Mouse (Mus musculus): ENCODE measurements around the gene Casp3. TPM values are rescaled to one million over a fixed set of nuclear protein-coding genes. Genes with fewer than 3 reads are reported as not detected.
"Not testable (repeated sequence)": the region's sequence is repeated elsewhere in the genome, so short reads cannot be mapped to it uniquely, and the experiment has no call there.

Casp3 gene
- polyA plus RNA-seq, 1 experiment, result 99.9 TPM

DNA sequence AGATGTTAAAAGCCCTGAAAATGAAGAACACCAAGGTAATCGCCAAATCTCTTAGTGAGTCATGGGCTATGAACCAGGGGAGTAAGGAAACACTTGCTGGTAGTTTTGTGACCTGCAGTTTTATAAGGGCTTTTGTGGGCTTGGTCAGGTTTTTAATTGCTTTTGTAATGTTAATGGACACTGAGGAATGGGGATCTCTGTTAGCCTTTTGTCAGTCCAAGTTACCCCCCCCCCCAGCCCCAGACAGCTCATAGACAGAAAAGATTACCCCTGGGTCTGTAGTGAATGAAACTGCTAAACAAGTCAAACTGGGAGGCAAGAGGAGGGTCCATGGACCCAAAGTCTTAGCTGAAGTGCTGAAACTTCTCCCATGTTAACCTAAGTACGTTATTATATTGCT is 43.6 kb upstream of the Casp3 start:
- Histone ChIP-seq H3K27ac (ENCODE audit: insufficient read depth, low read length) (peak overlapping the region; percentile 19; the same call in 1 of the 2 replicates), H3K4me1 (ENCODE audit: control insufficient read depth, insufficient read depth, low read length) (peaks cover 6% of the 10 kb centered on the region), H3K9ac (ENCODE audit: low read depth, poor library complexity, severe bottlenecking) (no peak overlapping the region), H3K9me3 (replicated peaks; ENCODE audit: control insufficient read depth, insufficient read depth, low read length, poor library complexity, severe bottlenecking) (no peaks in the 10 kb centered on the region), H3K36me3 (ENCODE audit: control insufficient read depth, insufficient read depth, low read length, poor library complexity, severe bottlenecking) (peaks cover 25% of the 10 kb centered on the region), H3K4me3 (ENCODE audit: low read depth, low read length) (no peak overlapping the region), H3K27me3 (ENCODE audit: control insufficient read depth, insufficient read depth, low read length, poor library complexity, severe bottlenecking) (no peaks in the 10 kb centered on the region)
- TF ChIP-seq EP300 (IDR thresholded peaks at IDR 0.05; ENCODE audit: insufficient read depth, low read depth, low read length), result no peak
- no peak for TF ChIP-seq POLR2A (IDR thresholded peaks at IDR 0.05; ENCODE audit: insufficient read depth, low read length)
- TF ChIP-seq CTCF (IDR thresholded peaks at IDR 0.05; ENCODE audit: low read depth, low read length), result no peak

DNA sequence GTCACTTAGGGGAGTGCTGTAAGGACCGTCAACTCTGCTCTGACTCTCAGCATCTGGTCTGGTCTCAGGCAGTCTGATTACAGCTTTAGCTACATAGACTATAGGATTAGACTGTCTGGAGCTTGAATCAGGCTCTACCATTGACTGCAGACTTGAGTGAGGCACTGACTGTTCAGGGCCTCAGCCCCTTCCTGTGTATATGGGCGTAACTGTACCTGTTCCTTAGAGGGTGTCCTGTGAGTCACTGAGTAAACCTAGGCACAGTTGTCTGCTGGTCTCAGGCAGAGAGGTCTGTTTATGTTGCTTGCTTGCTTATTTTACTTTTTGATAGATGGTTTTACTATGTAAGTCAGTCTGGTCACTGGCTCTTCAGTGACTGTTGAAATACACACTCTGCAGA is 43.1 kb upstream of the Casp3 start:
- no peak for TF ChIP-seq EP300 (IDR thresholded peaks at IDR 0.05; ENCODE audit: insufficient read depth, low read depth, low read length)
- TF ChIP-seq CTCF (IDR thresholded peaks at IDR 0.05; ENCODE audit: low read depth, low read length), result no peak
- TF ChIP-seq POLR2A (IDR thresholded peaks at IDR 0.05; ENCODE audit: insufficient read depth, low read length), result no peak
- no peaks in the 10 kb centered on the region for H3K27me3 ChIP-seq (ENCODE audit: control insufficient read depth, insufficient read depth, low read length, poor library complexity, severe bottlenecking)
- H3K27ac ChIP-seq (ENCODE audit: insufficient read depth, low read length), result peak overlapping the region; percentile 19
- H3K9ac ChIP-seq (ENCODE audit: low read depth, poor library complexity, severe bottlenecking), result no peak overlapping the region
- H3K4me3 ChIP-seq (ENCODE audit: low read depth, low read length), result no peak overlapping the region
- H3K36me3 ChIP-seq (ENCODE audit: control insufficient read depth, insufficient read depth, low read length, poor library complexity, severe bottlenecking), result peaks cover 29% of the 10 kb centered on the region
- peaks cover 6% of the 10 kb centered on the region for H3K4me1 ChIP-seq (ENCODE audit: control insufficient read depth, insufficient read depth, low read length)
- H3K9me3 ChIP-seq (replicated peaks; ENCODE audit: control insufficient read depth, insufficient read depth, low read length, poor library complexity, severe bottlenecking), result no peaks in the 10 kb centered on the region

DNA sequence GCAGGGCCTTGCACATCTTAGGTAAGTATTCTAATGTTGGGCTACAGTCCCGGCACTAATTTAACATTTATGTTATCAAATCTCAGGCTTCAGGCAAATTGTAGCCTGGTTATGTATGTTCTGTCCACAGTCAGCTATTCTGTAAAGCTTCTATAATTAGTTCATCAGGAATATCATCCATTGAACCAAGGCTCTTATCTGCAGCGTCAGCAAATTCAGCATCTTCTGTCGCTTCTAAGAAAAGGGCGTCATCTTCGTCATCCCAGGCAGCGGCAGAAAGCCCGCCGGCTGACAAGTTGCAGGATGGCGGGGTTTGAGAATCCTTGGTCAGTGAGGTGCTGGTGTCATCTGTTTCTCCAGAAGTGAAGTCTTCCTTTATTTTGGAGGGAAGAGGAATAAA is 38.3 kb upstream of the Casp3 start:
- peaks cover 42% of the 10 kb centered on the region for H3K36me3 ChIP-seq (ENCODE audit: control insufficient read depth, insufficient read depth, low read length, poor library complexity, severe bottlenecking)
- no peaks in the 10 kb centered on the region for H3K27me3 ChIP-seq (ENCODE audit: control insufficient read depth, insufficient read depth, low read length, poor library complexity, severe bottlenecking)
- H3K9me3 ChIP-seq (replicated peaks; ENCODE audit: control insufficient read depth, insufficient read depth, low read length, poor library complexity, severe bottlenecking), result no peaks in the 10 kb centered on the region
- H3K4me3 ChIP-seq (ENCODE audit: low read depth, low read length), result no peak overlapping the region
- H3K27ac ChIP-seq (ENCODE audit: insufficient read depth, low read length), result no peak overlapping the region
- TF ChIP-seq POLR2A (IDR thresholded peaks at IDR 0.05; ENCODE audit: insufficient read depth, low read length), result no peak
- no peak for TF ChIP-seq EP300 (IDR thresholded peaks at IDR 0.05; ENCODE audit: insufficient read depth, low read depth, low read length)
- H3K4me1 ChIP-seq (ENCODE audit: control insufficient read depth, insufficient read depth, low read length), result peaks cover 3% of the 10 kb centered on the region
- no peak overlapping the region for H3K9ac ChIP-seq (ENCODE audit: low read depth, poor library complexity, severe bottlenecking)

DNA sequence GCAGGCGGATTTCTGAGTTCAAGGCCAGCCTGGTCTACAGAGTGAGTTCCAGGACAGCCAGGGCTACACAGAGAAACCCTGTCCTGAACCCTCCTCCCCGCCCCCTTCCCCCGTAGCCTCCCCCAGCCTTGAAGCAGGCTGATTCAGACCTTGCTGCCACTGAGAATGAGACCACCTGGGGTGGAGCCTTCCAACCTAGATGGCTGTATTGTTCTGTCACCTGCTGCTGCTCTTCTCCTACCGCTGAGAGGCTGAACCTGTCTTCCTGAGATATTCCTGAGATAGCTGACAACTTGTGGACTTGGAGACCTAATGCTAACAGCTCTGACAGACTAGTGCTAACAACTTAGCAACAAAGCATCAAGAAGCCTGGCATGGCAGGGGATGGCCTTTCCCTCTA is 32.8 kb upstream of the Casp3 start:
- 0 out of 2 replicates have a peak, but pooled peaks have one; percentile 35 for TF ChIP-seq EP300 (IDR thresholded peaks at IDR 0.05; ENCODE audit: insufficient read depth, low read depth, low read length)
- not testable (repeated sequence) for H3K4me1 ChIP-seq (ENCODE audit: control insufficient read depth, insufficient read depth, low read length); H3K4me3 ChIP-seq (ENCODE audit: low read depth, low read length); H3K27me3 ChIP-seq (ENCODE audit: control insufficient read depth, insufficient read depth, low read length, poor library complexity, severe bottlenecking); H3K9me3 ChIP-seq (replicated peaks; ENCODE audit: control insufficient read depth, insufficient read depth, low read length, poor library complexity, severe bottlenecking); H3K27ac ChIP-seq (ENCODE audit: insufficient read depth, low read length); H3K9ac ChIP-seq (ENCODE audit: low read depth, poor library complexity, severe bottlenecking)
- H3K36me3 ChIP-seq (ENCODE audit: control insufficient read depth, insufficient read depth, low read length, poor library complexity, severe bottlenecking), result peaks cover 15% of the 10 kb centered on the region

DNA sequence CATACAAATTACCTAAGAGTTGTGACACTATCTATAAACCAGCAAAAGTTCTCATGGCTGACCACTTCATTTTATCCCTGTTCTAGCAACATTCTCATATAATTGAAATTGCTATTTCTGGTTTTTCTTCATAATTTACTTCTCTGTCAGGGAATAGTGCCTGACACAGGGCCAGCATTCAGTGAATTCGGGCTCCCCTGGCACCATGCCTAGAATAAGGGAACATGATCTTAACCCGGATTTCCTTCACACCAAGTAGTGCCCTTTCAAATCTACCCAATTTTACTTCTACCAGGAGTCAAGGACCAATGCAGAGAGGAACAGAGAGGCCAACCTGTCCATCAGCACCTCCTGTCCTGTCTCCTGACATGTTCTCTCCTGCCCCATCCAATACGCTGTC is 31.5 kb upstream of the Casp3 start:
- no peaks in the 10 kb centered on the region for H3K27me3 ChIP-seq (ENCODE audit: control insufficient read depth, insufficient read depth, low read length, poor library complexity, severe bottlenecking)
- peaks cover 8% of the 10 kb centered on the region for H3K36me3 ChIP-seq (ENCODE audit: control insufficient read depth, insufficient read depth, low read length, poor library complexity, severe bottlenecking)
- H3K27ac ChIP-seq (ENCODE audit: insufficient read depth, low read length), result no peak overlapping the region
- H3K4me3 ChIP-seq (ENCODE audit: low read depth, low read length), result no peak overlapping the region
- no peak for TF ChIP-seq EP300 (IDR thresholded peaks at IDR 0.05; ENCODE audit: insufficient read depth, low read depth, low read length)
- no peak for TF ChIP-seq CTCF (IDR thresholded peaks at IDR 0.05; ENCODE audit: low read depth, low read length)
- no peak for TF ChIP-seq POLR2A (IDR thresholded peaks at IDR 0.05; ENCODE audit: insufficient read depth, low read length)
- H3K4me1 ChIP-seq (ENCODE audit: control insufficient read depth, insufficient read depth, low read length), result no peaks in the 10 kb centered on the region
- no peaks in the 10 kb centered on the region for H3K9me3 ChIP-seq (replicated peaks; ENCODE audit: control insufficient read depth, insufficient read depth, low read length, poor library complexity, severe bottlenecking)
- H3K9ac ChIP-seq (ENCODE audit: low read depth, poor library complexity, severe bottlenecking), result no peak overlapping the region

DNA sequence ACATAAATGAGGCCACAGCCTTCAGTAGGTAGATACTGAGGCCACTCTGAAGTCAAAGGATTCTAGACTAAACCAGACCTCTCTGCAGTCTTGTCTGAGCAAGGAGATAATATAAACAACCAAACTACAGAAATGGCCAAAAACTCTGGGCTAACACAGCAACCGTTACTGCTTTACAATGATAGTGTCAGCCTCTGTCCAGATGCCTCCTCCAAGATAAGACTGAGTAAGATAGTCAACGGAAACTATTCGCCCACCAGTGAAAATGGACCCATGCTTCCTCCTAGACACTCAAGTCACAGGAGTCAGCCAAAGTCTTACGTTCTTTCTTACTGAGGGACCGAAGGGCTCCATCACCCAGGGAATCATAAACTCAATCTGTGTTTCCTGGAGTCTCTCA is 29.2 kb upstream of the Casp3 start:
- Histone ChIP-seq H3K27me3 (ENCODE audit: control insufficient read depth, insufficient read depth, low read length, poor library complexity, severe bottlenecking) (no peaks in the 10 kb centered on the region), H3K9ac (ENCODE audit: low read depth, poor library complexity, severe bottlenecking) (no peak overlapping the region), H3K36me3 (ENCODE audit: control insufficient read depth, insufficient read depth, low read length, poor library complexity, severe bottlenecking) (peaks cover 4% of the 10 kb centered on the region), H3K27ac (ENCODE audit: insufficient read depth, low read length) (no peak overlapping the region), H3K4me3 (ENCODE audit: low read depth, low read length) (no peak overlapping the region), H3K9me3 (replicated peaks; ENCODE audit: control insufficient read depth, insufficient read depth, low read length, poor library complexity, severe bottlenecking) (no peaks in the 10 kb centered on the region), H3K4me1 (ENCODE audit: control insufficient read depth, insufficient read depth, low read length) (no peaks in the 10 kb centered on the region)
- no peak for TF ChIP-seq POLR2A (IDR thresholded peaks at IDR 0.05; ENCODE audit: insufficient read depth, low read length)
- TF ChIP-seq EP300 (IDR thresholded peaks at IDR 0.05; ENCODE audit: insufficient read depth, low read depth, low read length), result no peak
- no peak for TF ChIP-seq CTCF (IDR thresholded peaks at IDR 0.05; ENCODE audit: low read depth, low read length)

All from ES-Bruce4 (cell line).